Mouse (Mus musculus): ENCODE data around the gene Pde1a.
"Not testable (repeated sequence)": the region's sequence is repeated elsewhere in the genome, so short reads cannot be mapped to it uniquely, and the experiment has no call there.

The Pde1a gene

DNA sequence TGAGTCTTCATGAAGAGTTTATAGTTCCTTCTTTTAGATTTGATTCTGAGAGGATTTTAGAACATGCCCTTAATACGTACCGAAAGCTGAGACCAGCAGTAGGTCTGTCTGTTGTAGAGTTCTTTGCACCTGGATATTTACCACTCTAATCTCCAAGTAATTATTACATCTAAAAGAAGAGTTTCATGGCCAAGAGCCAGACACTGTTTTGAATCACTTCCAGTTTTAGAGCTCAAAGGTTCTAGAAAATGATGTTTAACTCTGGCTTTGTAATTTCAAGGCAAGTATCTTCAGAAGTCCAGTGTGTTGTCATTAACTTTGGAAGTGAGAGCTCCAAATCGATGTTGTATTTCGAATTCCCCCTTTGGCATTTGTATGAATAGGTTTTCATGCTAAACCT is 167.8 kb downstream of the Pde1a start:
- no peak for DNase-seq (ENCODE audit: low read depth)

DNA sequence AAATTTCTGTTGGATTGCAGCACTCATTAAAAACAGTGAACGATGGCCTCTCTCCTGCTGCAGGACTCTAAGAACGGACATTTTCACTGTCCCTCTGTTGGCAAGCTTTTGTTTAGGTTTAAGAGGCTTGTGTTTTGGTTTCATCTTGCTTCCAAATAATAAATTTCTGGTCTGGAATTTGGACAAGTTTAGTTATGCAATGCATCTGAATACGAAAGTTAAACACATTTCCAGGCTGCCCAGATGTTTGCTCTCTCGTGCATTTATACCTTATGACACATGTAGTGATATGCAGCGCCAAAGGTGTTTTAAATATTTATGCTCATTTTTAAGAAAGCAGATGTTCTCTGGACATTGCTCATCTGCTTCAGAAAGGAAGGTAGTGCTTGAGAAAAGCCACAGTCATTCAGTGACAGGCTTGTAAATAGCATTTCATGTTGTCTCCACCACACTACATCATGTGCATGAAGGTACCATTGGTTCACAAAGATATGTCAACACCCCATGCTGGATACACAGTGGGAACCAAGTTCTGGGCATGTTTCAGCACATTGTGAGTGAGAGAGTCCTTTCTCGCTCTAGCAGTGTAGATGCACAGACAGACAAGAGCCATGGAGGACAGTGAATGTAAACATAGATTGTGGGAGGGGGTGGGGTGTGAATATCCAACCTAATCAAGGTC is 171.5 kb downstream of the Pde1a start:
- DNase-seq (ENCODE audit: low read depth): no peak

DNA sequence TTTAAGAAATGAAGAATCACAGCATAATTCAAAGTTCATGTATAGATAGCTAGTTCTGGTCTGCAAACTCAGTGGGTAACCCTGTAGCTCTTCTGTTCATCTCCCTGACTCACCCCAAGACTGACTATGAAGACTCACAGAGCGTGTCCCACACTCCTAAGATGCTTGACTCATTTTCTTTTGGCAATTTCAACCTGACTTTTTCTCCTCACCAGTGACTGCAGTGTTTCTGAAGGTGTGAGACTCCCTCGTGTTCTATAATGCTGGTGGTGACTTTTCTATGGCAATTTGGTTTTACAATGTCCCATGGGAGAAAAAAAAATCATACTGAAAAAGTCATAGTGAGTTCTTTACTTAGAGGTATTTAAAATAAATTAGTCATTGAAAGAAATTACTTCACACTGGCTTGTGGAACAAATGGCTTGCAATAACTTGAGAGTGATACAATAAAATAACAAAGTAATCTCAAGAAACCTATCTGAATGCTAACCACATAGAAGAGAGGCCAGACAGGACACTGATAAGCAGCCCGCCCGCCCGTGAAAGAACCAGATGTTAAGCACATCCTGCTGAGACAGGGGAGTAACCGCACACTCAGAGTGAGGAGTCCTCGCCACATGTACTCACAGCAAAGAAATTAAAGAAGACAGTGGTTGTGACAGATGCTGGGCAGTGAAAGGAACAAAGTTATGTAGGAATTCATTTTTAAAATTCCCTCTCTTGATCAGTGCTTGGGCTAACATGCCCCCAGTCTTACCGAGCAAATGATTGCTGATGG is 183.2 kb downstream of the Pde1a start:
- no peak for DNase-seq (ENCODE audit: low read depth)

DNA sequence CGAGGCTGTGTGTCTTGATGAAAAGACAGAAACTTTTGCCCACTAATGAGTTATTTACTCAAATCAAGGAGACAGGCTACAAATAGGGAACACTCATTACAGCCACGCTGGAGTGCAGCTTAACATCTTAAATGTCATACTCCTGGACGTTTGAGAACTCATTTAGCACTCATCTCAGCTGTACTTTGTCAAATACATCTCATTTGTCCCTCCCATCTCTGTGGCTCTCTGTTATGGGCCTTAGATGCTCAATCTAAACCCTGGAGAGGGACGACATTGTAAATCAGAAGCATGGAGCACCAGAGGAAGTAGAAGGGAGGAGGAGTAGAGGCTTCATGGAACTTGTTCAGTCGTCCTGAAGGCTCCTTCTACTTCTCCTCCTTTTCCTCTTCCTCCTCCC is 194.6 kb downstream of the Pde1a start:
- DNase-seq (ENCODE audit: low read depth): no peak

DNA sequence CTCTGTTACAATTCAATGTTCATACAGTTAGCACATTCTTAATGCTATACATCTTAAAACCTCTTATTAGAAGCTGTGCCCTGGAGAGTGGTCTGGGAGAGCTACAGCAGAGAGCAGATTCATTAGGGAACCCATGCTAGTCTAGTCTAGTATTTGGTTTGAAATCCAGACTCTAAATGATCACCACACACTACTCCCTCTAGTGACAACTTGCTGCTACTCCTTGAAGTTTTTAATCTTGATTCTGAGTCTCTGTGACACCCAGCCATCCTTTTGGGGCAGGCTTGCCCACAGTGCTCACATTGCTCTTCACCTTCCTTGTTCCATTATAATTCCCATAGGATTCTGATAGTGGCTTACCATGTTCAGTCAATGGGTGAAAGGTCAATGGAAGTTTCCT is 206.9 kb downstream of the Pde1a start:
- DNase-seq (ENCODE audit: low read depth): no peak

DNA sequence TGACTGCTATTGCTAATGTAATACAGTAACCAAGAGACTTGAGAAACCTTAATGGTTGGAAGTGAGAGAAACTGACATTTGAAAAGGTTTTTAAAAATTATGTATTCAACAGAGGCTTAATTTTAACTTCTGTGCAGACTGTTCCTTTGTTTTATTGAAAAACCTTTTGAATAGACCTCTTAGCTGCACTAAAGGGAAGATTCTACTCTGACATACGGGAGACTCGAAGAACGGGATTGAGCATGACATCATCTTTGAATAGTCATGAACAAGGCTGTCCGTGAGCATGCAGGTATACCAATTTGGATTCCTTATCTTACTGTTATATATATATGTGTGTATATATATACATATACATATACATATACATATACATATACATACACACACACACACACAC is 207.9 kb downstream of the Pde1a start:
- no peak for DNase-seq (ENCODE audit: low read depth)

DNA sequence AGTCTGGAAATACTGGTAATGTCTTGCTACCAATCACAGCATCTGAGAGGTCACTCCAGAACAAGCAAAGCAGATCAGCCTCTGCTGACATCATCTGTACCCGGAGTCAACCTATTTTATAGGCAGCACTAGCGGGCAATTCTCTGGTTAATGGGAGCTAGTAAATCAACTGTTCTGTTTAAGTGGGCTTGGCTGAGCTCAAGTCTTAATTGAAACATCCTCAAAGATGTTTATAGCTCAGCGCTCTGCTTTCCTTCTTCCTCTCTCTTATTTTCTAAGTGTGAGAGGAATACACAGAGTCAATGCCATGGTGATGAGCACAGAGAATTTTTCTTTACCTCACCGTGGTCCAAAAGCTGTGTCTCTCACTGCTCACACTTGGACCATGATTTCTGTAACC is 208.8 kb downstream of the Pde1a start:
- no peak for DNase-seq (ENCODE audit: low read depth)

DNA sequence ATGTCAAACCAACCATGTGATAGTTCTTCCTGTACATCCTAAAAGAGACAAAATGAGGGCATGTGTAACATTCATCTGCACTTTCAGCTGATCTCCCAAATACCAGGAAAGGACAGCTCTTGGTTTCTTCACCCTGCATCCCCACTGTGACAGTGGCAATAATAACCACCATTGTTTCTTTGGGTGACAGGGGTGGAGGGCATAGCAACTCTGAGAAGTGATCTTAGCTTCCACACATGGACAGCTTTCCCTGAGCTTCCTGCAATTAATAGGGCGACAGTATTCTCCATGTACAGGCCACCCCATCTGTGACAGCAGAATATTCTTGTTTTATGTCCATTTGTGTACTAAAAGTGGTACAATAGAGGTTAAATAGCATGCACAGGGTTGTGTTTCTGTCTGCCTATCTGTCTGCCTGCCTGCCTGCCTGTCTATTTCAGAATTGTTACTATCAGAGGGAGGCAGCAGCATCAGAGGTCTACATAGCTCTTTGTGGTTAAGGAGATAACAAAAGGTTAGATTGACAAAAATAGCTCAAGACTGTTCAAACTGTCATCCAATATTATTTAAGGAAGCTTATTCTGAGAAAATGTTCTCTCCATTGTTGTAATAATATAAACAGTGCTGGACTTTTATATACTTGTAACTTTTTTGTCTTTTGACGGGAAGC is 227.3 kb downstream of the Pde1a start:
- no peak for DNase-seq (ENCODE audit: low read depth)

DNA sequence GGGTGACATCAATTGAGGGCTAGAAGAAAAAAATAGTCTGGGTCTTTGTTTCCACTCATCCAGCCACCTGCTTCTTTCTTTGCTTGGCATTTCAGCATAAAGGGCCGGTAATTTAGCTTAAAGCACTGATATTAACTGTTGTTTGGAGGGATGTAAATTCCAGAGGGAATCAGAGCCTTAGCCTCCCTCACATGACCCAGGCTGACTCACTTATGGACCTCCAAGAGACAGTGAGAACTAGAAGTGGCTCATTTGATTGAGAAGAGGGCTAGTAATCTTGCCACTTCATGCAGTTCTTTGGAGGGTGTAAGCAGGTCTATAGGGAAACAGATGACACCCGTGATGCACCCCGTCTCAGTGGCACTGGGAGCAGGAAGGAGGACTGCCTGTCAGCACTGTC is 230.7 kb downstream of the Pde1a start:
- DNase-seq (ENCODE audit: low read depth): no peak

DNA sequence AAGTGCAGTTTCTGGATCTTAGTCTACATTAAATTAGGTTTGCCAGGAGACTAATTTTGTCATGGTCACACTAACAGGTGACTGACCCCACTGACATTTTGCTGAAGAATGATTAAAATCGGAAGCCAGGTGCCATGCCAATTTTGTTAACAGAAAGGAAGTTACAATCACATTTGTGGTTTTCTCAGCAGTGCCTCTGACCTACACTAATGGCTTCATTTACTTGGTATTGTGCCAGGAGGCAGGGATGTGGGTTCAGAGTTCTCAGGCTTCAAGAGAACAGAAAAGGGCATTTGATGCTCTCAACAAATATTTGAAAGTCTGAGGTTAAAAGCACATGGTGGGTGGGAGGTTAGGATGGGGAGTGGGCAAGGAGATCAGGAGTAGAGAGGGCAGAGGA is 236.4 kb downstream of the Pde1a start:
- DNase-seq (ENCODE audit: low read depth): no peak

DNA sequence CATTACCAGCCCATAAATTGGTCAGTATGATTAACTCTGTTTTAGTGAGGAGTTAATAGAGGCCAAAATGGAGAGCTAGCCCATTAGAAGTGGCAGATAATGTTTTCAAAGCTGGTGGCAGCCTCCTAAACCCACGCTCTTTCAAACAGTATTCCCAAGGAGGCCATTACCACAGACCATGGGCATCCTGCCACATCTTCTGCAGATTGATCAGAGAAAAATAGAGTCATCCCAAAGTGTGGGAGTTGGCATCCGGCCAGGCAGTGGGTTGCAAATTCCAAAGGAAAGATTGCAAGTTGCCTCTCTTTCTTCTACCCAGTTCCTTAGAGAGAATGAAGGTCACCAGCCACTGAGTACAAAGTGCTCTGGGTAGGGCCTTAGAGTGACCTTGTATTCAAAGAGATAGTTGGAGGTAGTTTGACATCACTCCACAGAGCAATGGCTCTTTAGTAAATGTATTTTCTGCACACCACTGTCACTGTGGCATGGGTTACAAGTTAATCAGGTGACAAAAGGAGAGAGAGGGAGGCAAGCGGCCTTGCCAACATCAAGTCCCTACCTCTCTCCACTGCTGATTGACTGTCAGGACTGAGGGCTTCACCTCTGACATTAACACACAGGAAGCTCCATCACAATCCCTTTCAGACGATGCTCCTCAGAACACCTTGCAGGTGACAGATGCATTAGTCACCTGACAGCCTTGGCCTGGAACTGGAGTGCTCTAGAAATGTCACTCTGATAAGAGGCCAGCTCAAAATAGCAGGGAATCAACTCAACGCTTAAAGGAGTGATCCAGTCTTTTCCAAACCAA is 237.3 kb downstream of the Pde1a start:
- no peak for DNase-seq (ENCODE audit: low read depth)

DNA sequence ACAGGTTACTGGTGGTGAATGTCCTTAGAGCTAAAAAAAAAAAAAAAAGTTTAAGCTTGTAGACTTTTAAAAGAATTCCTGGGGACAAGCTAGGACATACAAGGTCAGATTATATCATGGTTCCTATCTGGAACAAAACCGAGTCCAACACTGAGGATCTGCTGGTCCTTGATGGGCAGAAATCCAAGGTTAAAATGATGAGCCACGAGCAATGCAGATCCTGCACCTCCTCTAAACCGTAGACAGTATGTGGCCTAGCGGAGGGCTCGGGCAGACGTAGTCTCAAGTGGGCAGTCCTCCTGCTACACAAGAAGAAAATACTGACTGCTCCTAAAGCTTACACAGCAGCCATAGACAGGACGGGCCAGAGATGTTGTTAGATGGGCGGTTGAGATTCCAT is 238.5 kb downstream of the Pde1a start:
- DNase-seq (ENCODE audit: low read depth): no peak

DNA sequence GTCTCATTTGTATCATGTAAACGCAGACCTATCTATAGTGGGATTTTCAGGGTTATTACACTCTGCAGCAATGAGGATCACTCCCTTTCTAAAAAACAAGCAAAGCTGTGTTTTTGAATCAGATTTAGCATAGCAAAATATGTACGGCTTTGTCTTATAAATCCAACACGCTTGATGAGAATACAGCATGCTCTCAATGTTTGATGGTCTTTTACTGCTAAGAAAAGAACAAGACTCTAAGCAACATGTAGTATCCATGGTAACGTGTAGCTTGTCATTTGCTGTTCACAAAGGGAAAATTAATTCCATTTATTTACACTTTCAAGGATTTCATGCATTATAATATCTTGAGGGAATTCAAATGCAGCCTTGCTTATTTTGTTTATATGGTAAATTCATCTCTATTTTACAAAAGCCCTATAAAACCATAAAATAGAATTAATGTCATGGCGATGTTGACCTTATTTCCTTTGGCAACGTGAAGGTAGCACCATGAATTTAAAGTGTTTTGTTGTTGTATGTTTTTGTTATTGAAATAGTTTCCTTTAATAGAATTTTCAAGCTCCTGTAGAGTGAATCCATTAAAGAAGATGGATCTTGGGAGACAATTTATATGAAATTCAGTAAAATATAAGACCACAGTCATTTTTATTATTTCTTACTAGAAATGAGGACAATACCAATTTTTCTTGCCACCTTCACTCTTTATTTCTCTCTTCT is 245.5 kb downstream of the Pde1a start:
- no peak for DNase-seq (ENCODE audit: low read depth)

DNA sequence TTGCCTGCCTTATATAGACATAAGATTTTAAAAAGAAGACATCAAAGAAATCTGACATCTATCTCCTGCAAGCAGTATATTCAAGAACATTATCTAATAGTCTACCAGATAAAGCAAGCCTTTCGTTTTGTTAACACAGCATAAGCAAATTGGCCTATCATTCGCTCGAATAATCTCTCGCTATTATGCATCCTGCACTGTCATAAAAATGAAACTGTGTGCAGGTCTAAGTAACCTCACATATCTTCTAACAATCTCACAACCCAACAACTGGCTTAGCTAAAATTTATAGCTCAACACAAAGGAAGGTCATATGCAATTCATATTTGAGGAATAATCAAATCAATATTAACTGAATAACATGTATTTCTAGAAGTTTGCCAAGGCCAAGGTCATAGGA is 246.0 kb downstream of the Pde1a start:
- no peak for DNase-seq (ENCODE audit: low read depth)

DNA sequence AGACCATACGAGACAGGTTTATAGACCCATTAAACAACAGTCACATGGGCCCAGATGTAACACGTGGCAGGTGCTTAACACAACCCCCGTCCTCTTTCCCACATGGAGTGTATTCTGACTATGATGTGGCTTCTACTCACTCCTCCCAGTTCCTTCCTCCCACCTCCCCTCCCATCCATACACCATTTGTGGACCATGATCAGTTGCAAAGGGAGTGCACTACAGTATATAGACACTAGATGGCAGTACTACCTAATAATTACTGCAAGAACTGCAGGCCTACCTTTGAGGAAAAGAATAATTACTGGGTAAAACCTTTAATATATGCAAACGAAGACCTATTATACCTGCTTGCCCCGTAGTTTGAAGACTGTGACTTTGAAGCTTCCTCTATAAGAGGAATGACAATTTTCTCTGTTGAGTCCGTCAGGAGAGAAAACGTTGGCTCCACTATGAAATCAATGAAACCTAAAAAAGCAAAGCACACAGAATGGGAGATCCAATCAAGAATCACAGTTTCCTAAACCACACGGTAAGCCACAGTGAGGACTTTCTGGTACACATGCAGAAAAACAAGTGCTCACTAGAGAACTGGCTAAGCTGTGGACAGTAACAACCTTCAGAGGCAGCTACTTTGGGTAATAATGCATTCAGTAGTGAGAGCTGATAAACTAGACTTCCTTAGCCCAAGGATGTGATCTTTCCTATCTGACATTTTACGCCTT is 263.8 kb downstream of the Pde1a start:
- DNase-seq (ENCODE audit: low read depth): peak; percentile 67

DNA sequence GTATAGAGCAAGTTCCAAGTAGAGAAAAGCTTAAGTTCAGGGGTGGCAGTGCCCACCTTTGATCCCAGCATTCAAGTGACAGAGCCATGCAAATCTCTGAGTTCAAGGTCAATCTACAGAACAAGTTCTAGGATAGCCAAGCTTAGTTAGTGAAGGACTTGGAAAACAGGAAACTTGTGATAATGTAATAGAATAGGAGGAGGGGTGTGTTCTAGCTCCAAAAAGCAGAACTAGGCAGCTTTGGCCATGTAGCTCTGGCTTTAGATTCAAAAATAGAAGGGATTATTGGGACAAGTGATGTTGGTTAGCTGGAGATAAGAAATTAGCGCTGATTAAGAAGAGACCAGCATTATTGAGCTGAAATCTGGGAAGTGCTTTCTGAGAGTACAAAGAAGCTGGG is 272.4 kb downstream of the Pde1a start:
- DNase-seq (ENCODE audit: low read depth): no peak

DNA sequence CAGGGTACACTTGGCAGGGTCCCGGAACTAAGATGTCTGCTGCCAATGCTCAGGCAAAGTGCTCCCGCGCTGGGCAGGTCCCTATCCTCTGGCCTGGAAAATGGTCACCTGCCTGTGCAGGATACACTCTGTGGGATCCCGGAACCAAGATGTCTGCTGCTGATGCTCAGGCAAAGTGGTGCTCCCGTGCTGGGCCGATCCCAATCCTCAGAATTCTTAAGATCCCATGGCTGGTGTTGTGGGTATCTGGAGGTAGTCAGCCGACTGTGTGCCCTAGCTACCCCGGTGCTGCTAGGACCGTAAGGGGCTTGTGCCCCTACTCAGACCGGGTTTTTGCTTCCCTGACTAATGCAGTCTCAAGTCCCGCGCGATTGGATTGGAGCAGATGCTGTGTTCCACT is 281.9 kb downstream of the Pde1a start:
- DNase-seq (ENCODE audit: low read depth): not testable (repeated sequence)

DNA sequence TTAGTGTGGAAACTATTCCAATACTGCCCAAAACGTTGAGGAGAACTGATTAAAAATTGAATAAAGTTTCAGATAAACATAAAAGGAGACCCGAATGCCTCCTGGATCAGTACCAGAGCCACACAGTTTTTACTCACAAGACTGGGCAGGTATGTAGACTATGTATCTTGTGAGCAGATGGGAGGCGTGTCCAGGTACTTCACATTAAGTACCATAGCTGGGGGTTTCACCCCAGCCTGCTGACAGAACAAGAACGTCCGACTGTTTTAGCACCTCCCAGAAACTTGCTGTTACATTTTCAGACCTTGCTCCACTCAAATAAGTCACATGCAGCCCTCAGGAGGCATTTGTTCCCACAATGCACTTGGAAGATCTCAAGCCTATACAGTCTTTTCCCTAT is 289.7 kb downstream of the Pde1a start:
- DNase-seq (ENCODE audit: low read depth): no peak

DNA sequence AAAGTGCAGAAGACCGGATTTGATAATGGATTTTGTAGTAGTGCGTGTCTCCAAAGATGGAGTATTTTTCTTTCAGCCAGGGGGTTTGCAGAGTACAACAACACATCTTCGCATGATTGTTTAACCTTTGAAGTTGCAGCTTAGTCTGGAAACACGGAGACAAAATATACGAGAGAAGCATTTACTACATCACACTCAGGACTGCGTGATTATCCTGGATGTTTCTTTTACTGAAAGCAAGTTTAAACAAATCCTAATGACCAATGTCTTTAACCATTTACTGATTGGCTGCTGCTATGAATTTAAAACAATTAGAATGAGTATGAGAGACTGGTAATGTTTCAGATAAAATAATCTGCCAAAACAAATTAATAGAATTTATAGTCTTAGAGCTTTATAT is 290.2 kb downstream of the Pde1a start:
- no peak for DNase-seq (ENCODE audit: low read depth)

DNA sequence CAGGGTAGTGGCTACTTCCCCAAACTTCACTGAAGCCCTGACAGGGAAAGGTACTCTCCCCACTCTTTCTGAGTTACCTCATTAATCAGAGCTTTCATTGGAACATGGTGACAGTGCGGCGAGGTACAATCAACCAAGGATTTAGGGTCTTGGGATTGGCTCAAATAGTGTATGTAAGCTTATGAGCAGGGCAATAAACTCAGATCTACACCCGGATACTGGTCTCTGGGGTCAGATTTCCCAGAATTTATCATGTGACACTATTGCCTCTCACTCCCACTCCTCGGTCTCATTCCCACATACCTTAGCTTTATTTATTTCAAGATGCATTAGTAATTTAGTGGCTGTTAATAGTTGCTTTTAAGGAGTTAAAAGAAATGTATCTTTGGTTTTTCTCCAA is 303.4 kb downstream of the Pde1a start:
- DNase-seq (ENCODE audit: low read depth): no peak

DNA sequence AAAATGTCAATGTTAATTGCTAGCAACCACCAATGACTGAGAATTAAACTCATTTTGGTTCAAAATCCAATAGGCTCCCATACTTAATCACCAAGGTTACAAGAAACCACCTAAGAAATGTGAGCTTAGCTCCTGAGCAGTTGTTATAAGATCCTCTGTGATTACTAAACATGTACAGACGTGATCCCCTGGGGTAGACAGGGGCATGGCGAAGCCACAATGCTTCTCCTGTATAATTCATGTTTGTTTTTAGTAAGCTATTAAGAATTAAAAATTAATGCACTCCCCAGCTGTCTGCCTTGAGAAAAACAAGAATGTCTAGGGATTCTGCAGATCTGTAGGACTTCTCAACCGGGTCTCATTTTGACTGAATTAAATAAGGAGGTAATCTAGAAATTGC is 309.7 kb downstream of the Pde1a start:
- no peak for DNase-seq (ENCODE audit: low read depth)
